Mouse (Mus musculus) forelimb bud, embryonic 11.5 days (tissue): ENCODE results near the gene Arhgap17.
A peak's percentile ranks its signal among the peaks of the same experiment; 100 is the strongest.

Experiments
- DNase-seq: peaks from one replicate; pipeline ENCODE4 v3.0.0-alpha.2; 2012; ENCODE audit warnings: low read depth, low spot score

The Arhgap17 gene

GRCm38 (mm10) chr7:123287903-123288302, 81.8 kb downstream of the Arhgap17 start:
- no peak for DNase-seq

DNA sequence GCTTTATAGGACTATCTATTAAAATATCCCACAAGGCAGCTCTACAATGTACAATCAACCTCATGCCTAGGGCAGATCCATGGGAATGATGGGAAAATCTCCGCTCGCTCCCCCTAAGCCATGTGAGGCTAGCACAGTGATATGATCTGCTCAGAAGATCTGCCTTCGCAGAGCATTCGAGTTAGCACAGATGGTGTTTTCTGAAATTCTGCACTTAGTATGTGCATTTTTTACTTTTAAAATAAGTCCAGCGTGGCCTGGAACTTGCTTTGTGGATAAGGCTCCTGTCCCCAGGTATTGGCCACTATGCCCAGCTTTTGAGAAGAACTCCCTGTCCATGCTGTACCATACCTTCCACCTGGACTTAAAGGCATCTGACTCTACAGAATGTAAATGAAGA, 83.8 kb downstream of the Arhgap17 start:
- DNase-seq: no peak

DNA sequence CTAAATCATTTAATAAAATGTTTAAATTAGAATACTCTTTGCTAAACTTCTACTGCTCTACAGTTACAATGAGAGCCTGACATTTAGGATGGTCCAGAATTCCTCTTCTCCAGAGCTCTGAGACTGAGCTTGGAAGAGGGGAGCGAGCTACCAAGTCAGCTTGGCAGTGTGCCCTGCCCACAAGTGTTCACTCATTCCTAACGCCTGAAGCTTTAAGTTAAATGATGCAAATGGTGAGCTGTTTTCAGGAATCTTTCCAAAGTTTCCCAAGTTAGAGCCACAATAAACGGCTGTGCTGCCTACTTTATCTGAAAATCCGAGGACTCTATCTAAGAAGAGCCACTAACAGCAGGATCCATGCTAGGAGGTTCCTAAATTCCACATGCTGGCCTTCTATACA, 85.9 kb downstream of the Arhgap17 start:
- DNase-seq: no peak

GRCm38 (mm10) chr7:123279797-123280196, 89.9 kb downstream of the Arhgap17 start:
- DNase-seq: no peak

GRCm38 (mm10) chr7:123276568-123276967, 93.1 kb downstream of the Arhgap17 start:
- no peak for DNase-seq

DNA sequence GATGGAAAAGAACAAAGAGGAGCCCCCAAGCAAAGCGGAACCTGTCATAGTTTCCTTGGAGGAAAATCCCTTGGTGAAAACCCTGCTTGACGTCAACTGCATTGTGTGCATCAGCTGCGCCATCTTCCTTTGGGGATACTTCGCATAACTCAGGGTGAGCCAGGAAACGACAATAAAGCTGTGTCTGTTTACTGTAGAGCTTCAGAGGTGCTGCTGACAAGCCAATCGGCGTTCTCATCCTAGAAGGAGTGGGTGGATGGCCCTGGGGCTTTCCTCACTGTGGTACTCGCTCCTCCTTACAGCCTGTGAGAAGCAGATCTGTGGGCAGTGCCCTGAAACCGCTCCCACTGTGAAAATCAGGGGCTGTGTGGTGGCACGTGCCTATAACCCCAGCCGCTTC, 96.7 kb downstream of the Arhgap17 start:
- no peak for DNase-seq

GRCm38 (mm10) chr7:123258103-123258502, 111.6 kb downstream of the Arhgap17 start:
- no peak for DNase-seq

DNA sequence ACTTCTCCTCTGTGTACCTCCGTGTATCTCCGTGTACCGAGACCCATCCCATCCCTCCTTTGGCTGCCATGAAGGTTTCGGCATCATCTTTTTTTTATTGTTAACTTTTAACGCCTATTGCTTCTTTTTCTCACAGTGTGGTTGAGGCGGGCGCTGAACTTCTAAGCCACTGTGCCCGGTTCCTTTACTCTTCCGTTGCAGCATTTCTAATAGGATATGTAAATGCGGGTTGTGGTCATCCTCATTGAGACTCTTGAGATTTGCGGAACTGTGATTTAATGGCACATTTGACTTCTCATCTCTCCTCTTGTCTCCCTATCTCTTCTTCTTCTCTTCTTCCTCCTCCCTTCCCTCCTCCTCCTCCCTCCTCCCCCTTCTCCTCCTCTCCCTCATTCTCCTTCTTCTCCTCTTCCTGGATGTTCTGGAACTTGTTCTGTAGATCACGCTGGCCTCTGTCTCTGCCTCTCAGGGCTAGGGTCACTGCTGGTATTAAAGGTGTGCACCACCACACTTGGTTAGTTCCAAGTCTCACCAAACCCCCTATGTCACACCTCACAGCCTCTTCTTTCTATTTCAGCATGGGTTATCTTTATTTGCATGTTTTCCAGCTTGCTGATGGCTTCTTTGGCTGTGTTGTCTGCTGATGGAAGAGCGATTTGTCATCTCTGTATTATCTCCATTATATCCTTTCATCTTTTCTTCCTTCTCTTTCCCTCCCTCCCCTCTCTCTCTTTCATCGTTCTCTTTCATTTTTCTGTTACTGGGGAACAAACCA, 115.3 kb downstream of the Arhgap17 start:
- no peak for DNase-seq

DNA sequence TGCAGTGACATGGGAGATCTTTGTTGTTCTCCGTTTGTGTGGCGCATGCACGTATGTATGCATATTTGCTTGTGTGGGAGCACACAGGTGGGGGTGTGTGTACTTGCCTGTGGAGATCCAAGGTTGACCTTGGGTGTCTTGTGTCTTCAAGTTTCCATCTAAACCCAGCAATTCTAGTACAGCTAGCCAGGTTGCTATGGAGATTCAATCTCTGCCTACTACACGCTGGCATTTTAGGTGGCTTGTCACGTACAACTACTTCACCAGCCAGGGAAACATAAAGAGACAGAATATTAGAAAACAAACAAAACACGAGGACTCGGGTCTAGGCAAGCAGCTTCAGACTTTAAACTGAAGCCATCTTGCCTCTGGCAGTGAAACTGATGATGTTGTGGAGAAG, 116.3 kb downstream of the Arhgap17 start:
- DNase-seq: no peak

GRCm38 (mm10) chr7:123251343-123251742, 118.4 kb downstream of the Arhgap17 start:
- no peak for DNase-seq

DNA sequence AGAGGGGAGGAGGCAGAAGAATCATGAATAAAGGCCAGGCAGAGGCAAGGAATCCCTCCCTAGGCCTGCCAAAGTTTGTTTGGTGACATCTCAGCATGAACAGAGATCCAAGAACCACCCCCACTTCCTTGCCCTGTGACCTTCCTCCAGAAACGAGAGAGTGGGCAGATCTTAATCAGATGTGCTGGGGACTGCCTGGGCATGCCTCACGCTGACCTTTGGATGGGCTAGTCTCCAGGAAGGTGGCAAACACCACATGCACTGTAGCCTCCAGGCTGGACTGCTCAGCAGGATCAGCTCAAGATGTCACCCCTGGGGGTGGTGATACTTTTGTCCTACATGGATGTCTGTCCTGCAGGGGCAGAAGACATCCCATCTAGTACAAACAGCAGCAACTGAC, 121.5 kb downstream of the Arhgap17 start:
- no peak for DNase-seq

GRCm38 (mm10) chr7:123246504-123247084, 123.1 kb downstream of the Arhgap17 start:
- DNase-seq: no peak

GRCm38 (mm10) chr7:123244833-123245232, 124.9 kb downstream of the Arhgap17 start:
- DNase-seq: no peak

GRCm38 (mm10) chr7:123242241-123242640, 127.5 kb downstream of the Arhgap17 start:
- DNase-seq: no peak

DNA sequence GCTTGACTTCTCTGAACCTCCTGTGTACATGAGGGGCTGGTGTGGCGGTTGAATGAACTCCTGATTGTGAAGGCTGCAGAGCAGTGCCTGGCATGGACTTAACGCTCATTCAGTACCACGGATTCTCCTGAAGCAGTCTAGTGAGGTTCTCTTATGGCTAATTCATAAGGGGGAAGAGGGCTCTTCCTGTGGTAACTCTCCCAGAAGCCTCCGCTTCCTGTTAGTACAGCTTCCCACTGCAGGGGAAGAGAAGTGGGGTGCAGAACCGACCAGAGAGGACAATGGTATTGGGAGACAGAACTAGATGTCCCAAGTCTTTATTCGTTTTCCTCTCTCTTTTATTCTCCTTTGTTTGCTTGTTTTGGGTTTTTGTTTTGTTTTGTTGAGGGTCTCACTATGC, 129.7 kb downstream of the Arhgap17 start:
- DNase-seq: no peak

GRCm38 (mm10) chr7:123238621-123239020, 131.1 kb downstream of the Arhgap17 start:
- DNase-seq: no peak

GRCm38 (mm10) chr7:123235449-123235848, 134.3 kb downstream of the Arhgap17 start:
- DNase-seq: peak; percentile 65
